Mouse (Mus musculus) limb, embryonic 10.5 days (tissue): ENCODE results near the gene Chd2. TPM values are rescaled to one million over a fixed set of nuclear protein-coding genes. Genes with fewer than 3 reads are reported as not detected.
"Not testable (repeated sequence)": the region's sequence is repeated elsewhere in the genome, so short reads cannot be mapped to it uniquely, and the experiment has no call there.

Experiments
- DNase-seq: peaks from one replicate; pipeline ENCODE4 v3.0.0-alpha.2; 2017; ENCODE audit warnings: low spot score
- H3K27ac ChIP-seq: fragments of 300-500 bp; sonication (generic); 2 replicates; pipeline ENCODE4 v1.5.1; 2016; ENCODE audit warnings: mild to moderate bottlenecking
- H3K27me3 ChIP-seq: fragments of 300-500 bp; sonication (generic); 2 replicates; pipeline ENCODE4 v1.6.1; 2016; ENCODE audit warnings: low read depth, mild to moderate bottlenecking; ENCODE audit not compliant: poor library complexity, severe bottlenecking
- H3K36me3 ChIP-seq: fragments of 300-500 bp; sonication (generic); 2 replicates; pipeline ENCODE4 v1.6.1; 2016; ENCODE audit warnings: mild to moderate bottlenecking, moderate library complexity
- H3K4me1 ChIP-seq: fragments of 300-500 bp; sonication (generic); 2 replicates; pipeline ENCODE4 v1.6.1; 2016
- H3K4me3 ChIP-seq: fragments of 300-500 bp; sonication (generic); 2 replicates; pipeline ENCODE4 v1.5.1; 2016; ENCODE audit warnings: mild to moderate bottlenecking, moderate library complexity
- H3K9me3 ChIP-seq: fragments of 300-500 bp; sonication (generic); replicated peaks from 2 replicates; pipeline ENCODE4 v1.6.1; 2016; ENCODE audit warnings: mild to moderate bottlenecking
- WGBS: fragments of 180-500 bp; shearing (Covaris S2); methylation state at CpG from one replicate; pipeline ENCODE4 v1.1.7; 2016; 5-methylcytosine and 5-hydroxymethylcytosine counted together
- polyA plus RNA-seq: library from polyadenylated mRNA; unstranded; fragments of >200 nt; fragmentation: Nextera tagmentation; extraction: Ambion mirVana; gene quantifications from 2 replicates; pipeline ENCODE4 v1.2.1, GENCODE M21; 2016

Chd2 gene
- polyA plus RNA-seq, 1 experiment from 2014 or later = 53.2 TPM

DNA sequence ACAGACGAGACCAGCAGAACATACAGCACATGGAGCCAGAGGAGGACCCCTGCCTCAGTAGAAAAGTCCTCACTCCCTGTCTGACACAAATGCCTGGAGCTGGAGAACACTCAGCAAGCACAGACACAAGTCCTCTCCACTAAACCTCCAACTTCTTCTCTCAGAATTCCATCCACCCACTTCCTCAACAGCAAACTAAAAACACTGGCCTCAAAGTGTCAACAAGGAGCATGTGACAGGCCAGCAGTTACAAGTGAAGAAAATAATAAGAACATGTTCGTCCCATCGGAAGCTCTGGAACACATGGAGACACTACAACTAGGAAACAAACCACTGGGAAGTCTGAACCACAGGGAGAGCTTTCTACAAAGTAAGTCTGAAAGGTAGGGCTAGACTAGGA, 8.7 kb downstream of the Chd2 start:
- 0 out of 2 replicates have a peak overlapping the region, but pooled peaks have one; percentile 34 for H3K27ac ChIP-seq
- DNase-seq = no peak
- WGBS = 80% methylated on average over 3 of the region's 3 CpGs
- H3K4me3 ChIP-seq = no peak overlapping the region
- H3K27me3 ChIP-seq = no peaks in the 10 kb centered on the region
- peaks cover 51% of the 10 kb centered on the region for H3K36me3 ChIP-seq
- H3K9me3 ChIP-seq = no peaks in the 10 kb centered on the region
- H3K4me1 ChIP-seq = peaks cover 48% of the 10 kb centered on the region

DNA sequence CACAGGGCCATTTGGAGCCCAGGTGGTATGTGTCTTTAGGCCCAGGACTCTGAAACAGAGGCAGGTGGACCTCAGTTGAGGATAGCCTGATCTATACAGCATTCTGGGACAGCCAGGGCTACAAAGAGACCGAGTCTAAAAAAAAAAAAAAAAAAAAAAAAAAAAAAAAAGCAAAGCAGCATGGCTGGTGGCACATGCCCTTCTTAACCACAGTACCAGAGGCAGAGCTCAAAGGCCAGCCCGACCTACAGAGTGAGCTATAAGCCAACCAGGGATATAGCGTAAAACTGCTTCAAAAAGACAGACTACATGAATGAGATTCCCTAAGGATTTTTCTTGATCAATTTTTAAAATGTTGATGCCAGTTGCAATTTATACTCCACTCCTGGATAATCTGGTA, 9.5 kb downstream of the Chd2 start:
- Histone ChIP-seq H3K4me3 (no peak overlapping the region), H3K27ac (no peak overlapping the region), H3K36me3 (peaks cover 55% of the 10 kb centered on the region), H3K27me3 (no peaks in the 10 kb centered on the region), H3K4me1 (peaks cover 47% of the 10 kb centered on the region), H3K9me3 (no peaks in the 10 kb centered on the region)
- WGBS = 92% methylated on average over 3 of the region's 3 CpGs
- no peak for DNase-seq

DNA sequence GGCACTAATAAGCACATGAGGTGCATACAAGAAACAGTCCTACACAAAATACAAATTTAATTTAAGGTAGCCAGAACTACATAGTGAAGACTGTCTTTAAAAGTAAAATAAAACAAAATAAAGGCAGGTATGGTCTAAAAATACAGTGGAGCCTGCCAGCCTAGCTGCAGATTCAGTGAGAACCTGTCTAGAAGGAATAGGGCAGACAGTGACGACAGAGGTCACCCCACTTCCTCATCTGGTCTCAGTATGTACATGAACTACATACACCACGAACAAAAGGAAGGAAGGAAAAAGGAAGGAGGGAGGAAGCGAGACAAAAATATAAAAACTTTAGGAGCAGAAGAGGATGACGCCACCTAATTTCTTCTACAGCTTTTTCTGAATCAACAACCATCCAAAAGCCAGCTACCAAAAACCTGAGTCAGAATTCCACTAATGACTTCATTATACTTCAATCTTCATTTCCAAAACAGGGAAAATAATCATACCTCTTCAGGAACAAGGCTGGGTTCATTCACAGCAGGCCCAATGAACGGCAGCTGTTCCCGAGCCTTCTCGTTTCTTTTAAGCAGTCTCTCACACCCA, 10.0 kb downstream of the Chd2 start:
- H3K27me3 ChIP-seq = no peaks in the 10 kb centered on the region
- no peak overlapping the region for H3K27ac ChIP-seq
- H3K4me3 ChIP-seq = no peak overlapping the region
- WGBS = 86% methylated on average over 7 of the region's 7 CpGs
- no peaks in the 10 kb centered on the region for H3K9me3 ChIP-seq
- DNase-seq = no peak
- H3K36me3 ChIP-seq = peaks cover 56% of the 10 kb centered on the region
- H3K4me1 ChIP-seq = peaks cover 42% of the 10 kb centered on the region

- 92% methylated on average over 5 of the region's 5 CpGs for WGBS
- H3K36me3 ChIP-seq = peaks cover 53% of the 10 kb centered on the region
- DNase-seq = no peak
- H3K9me3 ChIP-seq = no peaks in the 10 kb centered on the region
- H3K27me3 ChIP-seq = no peaks in the 10 kb centered on the region
- H3K4me3 ChIP-seq = no peak overlapping the region
- peaks cover 37% of the 10 kb centered on the region for H3K4me1 ChIP-seq
- no peak overlapping the region for H3K27ac ChIP-seq
These were observed 10.8 kb downstream of the Chd2 start for GRCm38 (mm10) chr7:73530846-73531245.

- 94% methylated on average over 5 of the region's 5 CpGs for WGBS
- peaks cover 48% of the 10 kb centered on the region for H3K36me3 ChIP-seq
These were observed 11.5 kb downstream of the Chd2 start for GRCm38 (mm10) chr7:73530164-73530563.

DNA sequence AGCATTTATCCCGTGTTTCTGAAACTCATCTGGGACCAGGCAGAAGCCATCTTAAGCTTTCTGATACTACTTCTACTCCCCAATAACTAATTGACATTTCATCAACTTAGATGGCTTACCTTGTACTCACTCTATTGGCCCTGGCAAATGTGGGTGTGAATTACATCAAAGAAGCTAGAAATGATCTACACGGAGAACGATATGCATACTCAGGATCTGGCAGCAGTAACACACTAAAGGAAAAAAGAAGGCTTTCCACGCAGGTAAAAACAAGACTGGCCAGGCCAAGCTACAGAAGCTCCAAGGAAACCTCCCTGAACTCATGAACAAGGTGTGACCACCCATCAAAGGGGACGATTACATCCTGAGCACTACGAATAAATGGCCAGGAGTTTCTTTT, 12.4 kb downstream of the Chd2 start:
- WGBS = 89% methylated on average over 6 of the region's 6 CpGs

More at GRCm38 (mm10) chr7:73530164-73530563, 11.5 kb downstream of the Chd2 start:
- DNase-seq = no peak
- Histone ChIP-seq H3K9me3 (no peaks in the 10 kb centered on the region), H3K27ac (no peak overlapping the region), H3K4me1 (peaks cover 30% of the 10 kb centered on the region), H3K4me3 (no peak overlapping the region), H3K27me3 (no peaks in the 10 kb centered on the region)

DNA sequence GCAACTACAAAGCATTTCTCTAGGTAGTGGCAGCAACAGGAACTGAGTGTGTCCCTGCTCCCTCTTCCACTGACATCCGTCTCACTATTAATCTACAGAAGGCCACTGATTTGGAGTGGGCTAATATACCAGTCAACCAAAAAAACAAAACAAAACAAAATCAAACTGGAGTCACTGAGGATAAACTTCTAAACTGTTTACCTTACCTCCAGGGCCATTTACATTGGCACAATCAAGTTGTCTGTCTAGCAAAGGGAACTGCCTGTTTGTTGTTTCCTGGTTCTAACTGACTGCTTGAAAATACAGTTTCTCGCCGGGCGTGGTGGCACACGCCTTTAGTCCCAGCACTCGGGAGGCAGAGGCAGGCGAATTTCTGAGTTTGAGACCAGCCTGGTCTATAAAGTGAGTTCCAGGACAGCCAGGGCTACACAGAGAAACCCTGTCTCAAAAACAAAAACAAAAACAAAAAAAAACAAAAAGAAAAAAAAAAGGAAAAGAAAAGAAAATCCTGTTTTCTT, 13.2 kb downstream of the Chd2 start:
- Histone ChIP-seq H3K4me1 (peaks cover 22% of the 10 kb centered on the region), H3K36me3 (peaks cover 42% of the 10 kb centered on the region)
- H3K27ac ChIP-seq, H3K4me3 ChIP-seq, DNase-seq, H3K9me3 ChIP-seq, H3K27me3 ChIP-seq: not testable (repeated sequence)
- 93% methylated on average over 7 of the region's 7 CpGs for WGBS

More for the DNA sequence above, 12.4 kb downstream of the Chd2 start:
- no peak for DNase-seq
- Histone ChIP-seq H3K27ac (no peak overlapping the region), H3K36me3 (peaks cover 47% of the 10 kb centered on the region), H3K4me3 (no peak overlapping the region), H3K4me1 (peaks cover 31% of the 10 kb centered on the region), H3K9me3 (no peaks in the 10 kb centered on the region), H3K27me3 (no peaks in the 10 kb centered on the region)

DNA sequence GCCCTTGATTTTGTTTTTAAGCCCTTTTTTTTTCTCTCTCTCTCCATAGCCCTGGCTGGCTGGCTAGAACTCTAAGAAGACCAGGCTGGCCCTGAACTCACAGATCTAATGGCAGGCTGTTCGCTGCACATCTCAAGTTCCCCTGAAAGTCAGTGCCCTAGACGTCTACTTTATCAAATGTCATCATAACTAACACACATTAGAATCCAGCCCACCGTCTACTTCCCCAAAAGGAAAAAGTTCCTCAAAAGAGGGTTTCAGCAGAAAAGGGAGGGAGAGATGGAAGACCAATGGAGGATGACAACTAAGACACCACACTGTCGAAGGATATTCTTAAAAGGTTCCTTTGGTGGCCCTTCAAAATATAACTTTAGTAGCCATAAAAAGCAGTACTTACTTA, 14.4 kb downstream of the Chd2 start:
- Histone ChIP-seq H3K27me3 (no peaks in the 10 kb centered on the region), H3K27ac (no peak overlapping the region), H3K4me3 (no peak overlapping the region), H3K9me3 (no peaks in the 10 kb centered on the region), H3K4me1 (peaks cover 14% of the 10 kb centered on the region; the same call in 1 of the 2 replicates), H3K36me3 (peaks cover 47% of the 10 kb centered on the region)
- WGBS = 92% methylated on average over 4 of the region's 4 CpGs
- DNase-seq = no peak

DNA sequence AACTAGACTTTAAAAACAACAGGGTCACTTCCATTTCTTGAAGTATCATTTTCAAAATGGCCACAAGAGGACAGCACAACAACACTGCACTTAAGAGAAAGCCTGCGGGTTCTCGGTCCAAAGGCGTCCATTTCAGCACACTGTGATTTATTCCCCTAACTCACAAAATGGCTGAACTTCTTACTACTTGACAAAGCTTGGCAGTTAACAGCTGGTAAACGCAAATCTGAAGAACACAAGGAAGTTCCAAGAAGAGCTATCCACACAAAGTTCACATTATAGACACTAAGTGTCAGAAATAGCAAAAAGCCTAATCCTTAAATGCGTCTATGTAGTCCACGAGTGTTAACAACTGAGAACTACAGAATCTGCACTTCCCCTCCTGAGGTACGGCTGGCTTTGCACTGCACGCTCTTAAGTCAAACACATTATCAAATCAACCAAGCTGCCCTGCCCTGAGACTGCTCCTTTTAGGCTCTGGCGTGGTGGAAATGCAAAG, 17.1 kb downstream of the Chd2 start:
- Histone ChIP-seq H3K36me3 (peaks cover 55% of the 10 kb centered on the region), H3K4me3 (no peak overlapping the region), H3K27me3 (no peaks in the 10 kb centered on the region), H3K9me3 (no peaks in the 10 kb centered on the region), H3K4me1 (peaks cover 13% of the 10 kb centered on the region; the same call in 1 of the 2 replicates), H3K27ac (peak overlapping the region; percentile 67)
- 55% methylated on average over 9 of the region's 9 CpGs for WGBS
- DNase-seq = no peak

DNA sequence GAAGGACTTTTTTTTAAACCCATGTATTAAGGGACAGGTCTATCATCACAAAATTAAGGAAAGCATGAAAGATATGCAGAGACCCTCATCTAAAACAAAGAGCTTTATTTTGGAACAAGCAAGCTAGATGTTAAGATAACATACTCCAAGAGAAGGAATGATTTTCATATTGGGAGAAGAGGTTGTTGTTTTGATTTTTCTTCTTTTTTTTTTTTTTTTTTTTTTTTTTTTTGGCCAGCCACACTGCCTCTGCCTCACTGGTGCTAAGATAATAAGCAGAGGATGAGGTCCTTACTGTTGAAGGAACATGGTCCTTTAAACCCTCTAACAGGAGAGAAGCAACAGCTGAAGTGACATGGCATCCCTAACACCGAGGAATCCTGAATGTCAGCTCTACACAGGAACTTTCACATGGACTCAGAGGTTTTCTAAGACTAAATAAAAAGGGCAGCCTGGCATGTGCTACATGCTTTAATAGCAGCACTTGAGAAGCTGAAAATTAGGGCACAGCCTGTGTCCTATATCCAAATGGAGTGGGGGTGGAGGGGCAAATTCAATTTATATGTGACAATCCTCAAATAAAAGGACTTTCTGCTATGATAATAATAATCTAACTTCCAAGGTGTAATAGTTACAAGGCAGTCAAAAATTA, 17.9 kb downstream of the Chd2 start:
- Histone ChIP-seq H3K27ac (no peak overlapping the region), H3K36me3 (peaks cover 55% of the 10 kb centered on the region)

GRCm38 (mm10) chr7:73523183-73523582, 18.4 kb downstream of the Chd2 start:
- peaks cover 13% of the 10 kb centered on the region; the same call in 1 of the 2 replicates for H3K4me1 ChIP-seq
- DNase-seq = no peak
- no peaks in the 10 kb centered on the region for H3K9me3 ChIP-seq
- H3K36me3 ChIP-seq = peaks cover 56% of the 10 kb centered on the region
- 95% methylated on average over 6 of the region's 6 CpGs for WGBS
- no peaks in the 10 kb centered on the region for H3K27me3 ChIP-seq
- no peak overlapping the region for H3K27ac ChIP-seq
- no peak overlapping the region for H3K4me3 ChIP-seq

More for the DNA sequence above, 17.9 kb downstream of the Chd2 start:
- WGBS = 94% methylated on average over 1 of the region's 1 CpGs
- no peaks in the 10 kb centered on the region for H3K9me3 ChIP-seq
- H3K4me1 ChIP-seq = peaks cover 13% of the 10 kb centered on the region; the same call in 1 of the 2 replicates
- no peak for DNase-seq
- H3K27me3 ChIP-seq = no peaks in the 10 kb centered on the region
- H3K4me3 ChIP-seq = no peak overlapping the region

DNA sequence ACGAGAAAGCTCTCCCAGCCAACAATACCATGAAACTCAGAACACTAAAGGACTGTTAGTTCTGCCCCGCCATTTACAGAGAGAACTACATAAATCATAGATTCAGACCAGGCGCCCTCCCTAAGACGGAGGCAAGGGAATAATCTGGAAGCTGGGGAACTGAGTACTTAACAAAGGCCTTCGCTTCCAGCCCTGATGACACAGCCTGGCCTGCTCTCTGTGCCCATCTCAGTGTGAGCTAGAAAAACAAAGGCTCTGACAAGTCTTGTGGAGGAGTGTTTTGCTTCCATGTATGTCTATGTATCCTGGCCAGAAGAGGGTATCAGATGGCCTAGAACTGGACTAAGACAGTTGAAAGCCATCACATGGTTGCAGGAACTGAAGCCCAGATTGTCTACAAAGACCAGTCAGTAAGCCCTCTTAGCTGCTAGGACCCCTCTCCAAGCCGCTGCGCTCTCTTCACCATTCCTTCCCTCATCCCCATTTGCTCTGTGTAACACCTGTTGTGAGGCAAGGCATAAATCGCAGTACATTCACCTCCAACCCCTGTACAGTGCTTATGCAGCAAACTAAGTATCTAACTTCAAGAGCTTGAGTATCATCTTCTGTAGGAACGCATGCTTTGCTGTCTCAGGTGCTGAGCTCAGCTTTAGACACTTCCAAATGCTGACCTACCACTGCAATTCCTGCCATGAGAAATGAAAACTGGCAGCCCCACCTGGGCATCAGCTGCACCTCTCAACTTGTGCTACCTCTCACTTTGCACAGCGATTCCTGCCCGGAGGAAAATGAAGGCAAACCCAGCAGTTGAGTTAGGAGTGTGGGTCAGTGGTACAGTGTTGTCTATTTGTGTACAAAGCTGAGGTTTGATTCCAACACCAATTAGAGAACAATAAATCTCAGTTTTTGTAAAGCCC, 20.1 kb downstream of the Chd2 start:
- DNase-seq = no peak
- 88% methylated on average over 11 of the region's 11 CpGs for WGBS
- Histone ChIP-seq H3K4me1 (peaks cover 13% of the 10 kb centered on the region; the same call in 1 of the 2 replicates), H3K9me3 (no peaks in the 10 kb centered on the region), H3K27ac (0 out of 2 replicates have a peak overlapping the region, but pooled peaks have one; percentile 20), H3K36me3 (peaks cover 65% of the 10 kb centered on the region), H3K27me3 (no peaks in the 10 kb centered on the region), H3K4me3 (no peak overlapping the region)
